Mouse (Mus musculus): Measurements from ENCODE around the gene Nmb. TPM values are rescaled to one million over a fixed set of nuclear protein-coding genes. Genes with fewer than 3 reads are reported as not detected.

The Nmb gene
- total RNA-seq, 2 experiments from 2014 or later = 5.9 to 8.8 TPM

DNA sequence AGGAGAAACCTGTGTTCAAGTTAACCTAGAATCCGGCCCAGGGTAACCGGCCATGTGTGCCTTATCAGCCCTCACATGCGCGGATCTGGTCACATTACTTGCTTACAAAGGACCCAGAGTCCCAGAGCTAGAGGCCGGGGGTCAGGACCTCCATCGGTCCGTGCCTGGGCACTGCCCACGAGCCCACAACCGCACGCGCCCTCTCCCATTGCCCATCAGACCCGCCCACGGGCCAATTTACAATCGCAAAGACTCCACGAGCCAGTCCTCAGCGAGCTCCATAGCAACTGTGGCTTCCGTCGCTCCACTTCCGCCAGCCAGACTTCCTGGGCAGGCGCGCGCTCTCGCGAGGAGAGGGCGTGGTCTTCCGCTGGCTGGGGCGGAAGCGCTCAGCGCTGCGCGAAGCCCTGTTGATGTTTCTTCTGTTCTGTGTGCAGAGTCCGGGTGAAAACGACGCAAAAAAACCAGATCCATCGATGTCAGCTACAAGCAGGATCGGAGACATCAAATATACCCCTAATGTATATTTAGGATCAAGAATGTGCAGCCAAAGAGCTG lies 3.9 kb downstream of the Nmb start, which contains the start of gene Wdr73:
Gene Wdr73 (minus strand): TSS at position 326 of the 558 bp plus-strand sequence.
- intact Hi-C loops (cut with DNase I) = loop anchor here (2.0 to 5.0 kb wide), 3 partner anchors 92 to 251 kb away; partner anchors contain the start of gene Zfp592
- DNase-seq = peak; percentile 88 to 91

DNA sequence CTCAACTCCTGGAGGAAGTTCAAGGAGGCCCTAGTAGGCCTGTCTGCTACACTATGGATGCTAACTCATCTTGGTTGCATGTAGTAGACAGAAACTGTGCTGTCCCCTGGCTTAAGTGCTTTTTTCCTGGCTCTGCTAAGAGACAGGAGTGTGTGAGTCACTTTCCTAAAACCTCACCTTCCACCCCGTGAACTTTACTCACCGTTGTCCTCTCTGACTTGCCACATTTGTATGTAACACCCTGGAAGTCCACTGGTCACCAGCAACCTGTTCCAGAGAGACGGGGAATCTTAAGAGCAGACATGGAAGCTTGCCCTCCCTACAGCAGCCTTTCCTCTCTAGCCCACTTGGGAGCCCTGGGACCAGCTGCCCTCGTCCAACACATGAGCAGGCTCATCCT lies 7.2 kb downstream of the Nmb start:
- DNase-seq = no peak
- intact Hi-C loops (cut with DNase I) = no loop called here

DNA sequence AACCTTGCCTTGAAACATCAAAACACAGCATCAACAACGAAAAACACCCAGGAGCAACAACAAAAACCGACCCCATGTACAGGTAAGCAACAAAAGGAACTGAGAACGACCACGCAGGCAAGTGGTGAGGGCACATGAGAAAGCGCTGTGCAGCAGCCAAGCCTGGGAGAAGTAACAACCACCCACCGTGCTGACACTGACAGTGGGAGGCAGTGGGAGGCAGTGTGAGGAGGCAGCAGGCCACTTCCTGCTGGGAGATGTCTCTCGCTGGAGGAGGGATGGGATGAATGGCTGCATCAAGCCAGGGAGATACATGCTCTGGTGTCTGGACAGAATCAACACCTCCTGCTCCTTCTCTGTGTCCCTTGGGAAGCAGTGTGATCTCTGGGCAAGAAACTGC lies 7.7 kb downstream of the Nmb start:
- no peak for DNase-seq

DNA sequence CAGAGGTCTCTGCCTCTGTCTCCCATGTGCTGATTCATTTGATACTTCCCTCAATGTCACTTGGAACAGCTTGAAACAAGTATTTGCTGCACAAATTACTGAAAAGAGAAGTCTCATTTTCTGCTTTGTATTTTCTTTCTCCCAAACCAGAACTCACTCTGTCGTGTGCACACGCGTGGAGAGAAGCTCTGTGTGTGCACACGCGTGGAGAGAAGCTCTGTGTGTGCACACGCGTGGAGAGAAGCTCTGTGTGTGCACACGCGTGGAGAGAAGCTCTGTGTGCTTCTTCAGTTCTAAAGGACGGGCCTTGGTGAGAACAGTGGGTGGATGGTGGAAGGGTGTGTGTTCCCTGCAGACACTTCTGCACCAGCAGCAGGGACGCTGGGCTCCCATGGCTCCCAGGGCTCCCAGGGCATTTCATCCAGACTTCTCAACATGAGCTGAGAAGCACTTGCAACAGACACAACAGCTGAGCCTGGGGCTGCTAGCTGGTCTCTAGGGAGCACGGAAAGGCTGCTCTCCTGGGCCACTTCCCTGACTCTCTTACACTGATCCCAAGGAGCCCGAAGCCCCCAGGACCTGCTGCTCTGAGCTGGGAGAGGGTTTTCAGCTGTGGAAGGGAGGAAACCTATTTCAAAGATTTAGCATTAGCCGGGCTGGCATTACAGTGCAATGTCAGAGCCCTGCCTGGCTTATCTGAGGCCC lies 9.9 kb downstream of the Nmb start:
- intact Hi-C loops (cut with DNase I) = no loop called here
- DNase-seq = no peak

More for the DNA sequence above, 7.7 kb downstream of the Nmb start:
- intact Hi-C loops (cut with DNase I) = no loop called here

DNA sequence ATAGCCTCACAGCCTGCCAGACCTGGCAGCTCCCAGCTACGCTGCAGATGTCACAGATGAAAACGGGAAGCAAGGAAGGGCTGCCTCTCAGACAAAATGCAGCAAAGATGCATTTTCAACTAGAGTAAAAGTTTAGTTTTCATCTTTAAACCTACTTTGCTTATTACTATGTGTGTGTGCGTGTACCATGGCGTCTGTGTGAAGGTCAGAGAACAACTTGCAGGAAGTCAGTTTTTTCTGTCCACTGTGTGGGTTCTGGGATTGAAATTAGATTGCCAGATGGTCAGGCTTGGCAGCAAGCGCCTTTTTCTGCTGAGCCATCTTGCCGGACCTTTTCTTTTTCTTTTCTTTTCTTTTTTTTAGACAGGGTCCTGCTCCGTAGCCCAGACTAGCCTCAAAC lies 10.7 kb downstream of the Nmb start:
- intact Hi-C loops (cut with DNase I) = no loop called here
- no peak for DNase-seq

DNA sequence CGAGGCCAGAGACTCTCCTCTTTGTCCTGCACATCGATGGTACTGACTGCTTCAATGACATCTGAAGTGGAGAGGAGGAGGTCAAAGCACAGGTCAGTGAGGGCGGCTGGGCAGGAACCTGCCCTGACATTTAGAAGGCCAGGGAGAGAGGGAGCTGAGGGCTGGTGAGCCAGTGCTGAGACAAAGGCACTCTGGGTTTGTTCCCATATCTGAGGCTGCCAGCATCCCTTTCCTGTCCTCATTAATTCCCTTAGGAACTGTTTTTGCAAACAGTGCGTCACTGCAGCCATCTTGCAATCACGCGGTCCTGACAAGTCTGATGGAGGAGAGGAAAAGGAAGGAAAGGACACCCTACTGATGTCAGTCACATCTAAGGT lies 11.1 kb downstream of the Nmb start:
- intact Hi-C loops (cut with DNase I) = no loop called here
- peak in 1 of 2 experiments; percentile 26 for DNase-seq

DNA sequence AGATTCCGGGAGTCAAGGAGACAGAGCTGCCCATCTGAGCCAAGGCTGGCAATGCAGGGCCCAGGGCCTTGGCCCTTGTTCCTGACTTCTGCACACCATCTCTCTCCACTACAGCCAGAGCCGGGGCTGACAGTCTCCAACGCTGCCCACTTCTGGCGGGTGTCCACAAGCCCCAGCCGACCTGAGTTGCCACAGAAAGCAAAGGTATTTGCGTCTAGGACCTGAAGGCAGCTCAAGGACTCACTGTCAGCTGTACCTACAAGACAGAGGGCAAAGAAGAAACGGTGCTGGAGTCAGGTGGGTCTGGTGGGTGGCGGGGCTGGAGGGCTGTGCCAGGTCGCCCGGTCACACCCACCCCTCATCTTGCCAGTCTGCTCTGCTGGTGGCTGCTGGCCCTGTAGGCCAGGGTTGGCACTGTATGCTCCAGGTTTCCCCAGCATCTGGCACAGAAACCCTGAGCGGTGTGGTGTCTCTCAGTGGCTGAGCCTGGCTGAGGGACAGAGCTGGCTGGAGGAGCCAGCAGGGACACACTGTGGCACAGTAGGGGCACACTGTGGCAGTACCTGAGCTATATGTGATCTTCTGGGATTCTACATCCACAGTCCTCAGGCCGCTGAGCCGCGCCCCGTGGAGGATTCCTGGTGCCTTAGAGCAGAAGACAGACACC lies 11.7 kb downstream of the Nmb start:
- intact Hi-C loops (cut with DNase I) = no loop called here
- DNase-seq = no peak

DNA sequence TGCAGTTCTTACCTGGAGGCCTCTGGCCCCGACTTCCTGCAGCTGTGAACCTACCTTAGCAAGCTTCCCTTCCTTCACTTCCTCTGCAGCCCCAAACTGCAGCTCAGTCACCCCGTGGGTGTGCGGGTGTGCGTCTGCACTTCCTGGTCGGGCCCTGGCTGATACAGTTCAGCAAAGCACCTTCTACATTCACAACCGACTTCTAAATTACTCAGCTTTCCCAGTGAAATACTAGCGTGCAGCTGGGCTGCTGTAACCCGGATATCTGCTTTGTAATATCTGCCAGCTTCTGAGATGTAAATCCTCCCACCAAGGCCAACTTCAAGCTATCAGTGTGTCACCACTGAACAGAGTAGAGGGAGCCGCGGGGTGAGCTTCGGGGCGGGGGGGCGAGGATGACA lies 15.0 kb downstream of the Nmb start:
- intact Hi-C loops (cut with DNase I) = no loop called here
- DNase-seq = no peak

DNA sequence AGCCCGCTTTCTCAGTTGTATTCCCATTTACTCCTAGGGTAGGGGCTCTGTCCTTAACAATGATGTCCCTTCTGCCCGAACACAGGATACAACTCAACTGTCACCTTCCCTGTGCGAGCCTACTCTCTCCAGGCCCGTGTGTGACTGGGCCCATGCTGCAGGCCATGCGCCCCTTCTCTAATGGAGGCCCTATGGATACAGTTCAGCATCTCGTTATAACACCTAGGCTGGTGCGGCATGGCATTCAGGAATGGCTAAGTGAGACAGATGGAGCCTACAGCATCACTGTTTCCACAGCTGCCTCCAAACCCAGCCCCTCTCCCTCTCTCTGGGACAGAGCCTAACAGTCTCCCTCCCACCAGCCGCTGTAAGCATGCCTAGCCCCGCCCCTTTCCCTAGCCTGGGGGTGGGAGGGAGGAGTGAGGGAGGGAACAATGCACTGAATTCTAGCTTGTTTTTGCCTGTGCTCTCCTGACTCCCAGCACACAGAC lies 15.8 kb downstream of the Nmb start:
- intact Hi-C loops (cut with DNase I) = no loop called here
- peak; percentile 42 to 51 for DNase-seq

DNA sequence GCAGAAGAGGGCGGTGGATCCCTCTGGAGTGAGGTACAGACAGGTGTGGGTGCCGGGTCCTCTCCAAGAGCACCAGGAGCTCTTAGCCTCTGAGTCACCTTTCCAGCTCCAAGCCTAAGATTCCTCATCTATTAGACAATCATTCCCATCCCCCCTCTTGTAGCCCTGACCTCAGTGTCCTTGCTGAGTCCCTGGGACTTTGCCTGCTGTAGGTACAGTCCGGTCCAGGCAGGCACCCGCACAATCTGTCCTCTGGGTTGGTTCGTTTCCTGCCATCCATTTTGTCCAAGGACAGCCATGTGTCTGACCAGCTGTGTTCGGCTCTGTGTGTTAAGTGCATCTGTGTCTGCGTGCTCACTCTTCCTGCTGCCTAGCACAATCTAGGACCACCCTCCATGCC lies 16.3 kb downstream of the Nmb start:
- intact Hi-C loops (cut with DNase I) = no loop called here

DNA sequence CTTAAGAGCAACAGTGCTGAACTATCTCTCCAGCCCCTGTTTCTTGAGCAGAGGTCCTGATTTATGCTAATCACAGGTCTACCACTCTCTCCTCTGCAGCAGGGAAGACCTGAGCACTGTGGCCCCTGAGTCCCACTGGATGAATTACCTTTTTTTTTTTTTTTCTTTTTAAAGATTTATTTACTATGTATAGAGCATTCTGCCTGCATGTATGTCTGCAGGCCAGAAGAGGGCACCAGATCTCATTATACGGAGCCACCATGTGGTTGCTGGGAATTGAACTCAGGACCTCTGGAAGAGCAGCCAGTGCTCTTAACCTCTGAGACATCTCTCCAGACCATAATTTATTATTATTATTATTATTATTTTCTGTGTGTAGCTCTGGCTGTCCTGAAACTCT lies 19.2 kb downstream of the Nmb start:
- DNase-seq = no peak
- intact Hi-C loops (cut with DNase I) = loop anchor here (2.0 kb wide), 1 partner anchor 269 kb away; no protein-coding TSS in a partner anchor

More for the DNA sequence above, 16.3 kb downstream of the Nmb start:
- no peak for DNase-seq

DNA sequence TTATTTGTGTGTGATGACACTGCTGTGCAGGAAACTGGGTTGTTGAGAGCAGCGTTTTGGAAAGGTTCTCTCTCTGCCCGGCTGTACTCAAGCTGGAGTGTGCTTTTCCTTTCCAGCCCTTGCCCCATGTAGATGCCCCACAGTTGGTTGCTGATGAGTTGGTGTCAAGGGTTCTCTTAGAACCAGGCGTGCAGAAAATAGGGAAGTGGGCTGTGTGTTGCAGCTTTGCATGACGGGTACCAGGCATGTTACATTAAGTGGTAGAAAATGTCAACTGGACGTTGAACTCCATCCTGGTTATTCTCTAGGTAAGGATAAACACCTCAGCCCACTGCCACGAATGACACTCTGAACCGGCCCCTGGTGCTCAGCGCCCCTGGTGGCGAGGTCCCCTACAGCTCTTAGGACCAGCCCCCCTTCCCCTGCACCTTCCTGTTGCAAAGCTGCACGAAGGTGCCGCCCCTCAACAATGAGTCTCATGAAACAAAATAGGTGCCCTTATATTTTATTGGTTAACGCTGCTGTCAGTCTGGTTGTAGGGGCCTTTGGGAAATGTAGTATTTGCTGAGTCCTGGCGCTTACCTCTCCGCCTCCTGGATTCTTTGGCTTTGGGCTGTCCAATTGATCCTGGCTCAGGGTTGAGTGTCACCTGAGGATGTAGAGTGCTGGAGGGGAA lies 21.9 kb downstream of the Nmb start:
- DNase-seq = no peak
- intact Hi-C loops (cut with DNase I) = no loop called here

DNA sequence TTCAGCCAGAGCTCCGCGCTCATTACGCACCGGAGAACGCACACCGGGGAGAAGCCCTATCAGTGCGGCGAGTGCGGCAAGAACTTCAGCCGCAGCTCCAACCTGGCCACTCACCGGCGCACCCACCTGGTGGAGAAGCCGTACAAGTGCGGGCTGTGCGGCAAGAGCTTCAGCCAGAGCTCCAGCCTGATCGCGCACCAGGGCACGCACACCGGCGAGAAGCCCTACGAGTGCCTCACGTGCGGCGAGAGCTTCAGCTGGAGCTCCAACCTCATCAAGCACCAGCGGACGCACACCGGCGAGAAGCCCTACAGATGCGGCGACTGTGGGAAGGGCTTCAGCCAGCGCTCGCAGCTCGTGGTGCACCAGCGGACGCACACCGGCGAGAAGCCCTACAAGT lies 29.1 kb downstream of the Nmb start:
- intact Hi-C loops (cut with DNase I) = no loop called here
- no peak for DNase-seq

DNA sequence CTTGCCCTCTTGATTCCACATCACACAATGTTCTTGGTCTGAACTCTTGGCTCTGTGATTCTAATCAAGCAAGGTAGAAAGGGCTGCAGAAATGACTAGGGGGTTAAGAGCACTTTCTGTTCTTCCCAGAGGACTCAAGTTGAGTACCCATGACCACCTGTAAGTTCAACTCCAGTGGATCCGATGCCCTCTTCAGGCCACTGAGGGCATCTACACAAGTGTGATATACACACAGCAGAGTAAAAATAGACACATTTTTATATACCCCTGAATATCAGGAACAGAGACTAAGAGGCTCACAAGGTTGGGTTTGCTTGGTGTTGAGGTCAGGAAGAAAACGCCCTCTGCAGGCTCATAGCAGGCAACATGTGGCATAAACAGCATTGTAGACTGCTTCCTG lies 31.2 kb downstream of the Nmb start:
- intact Hi-C loops (cut with DNase I) = no loop called here
- DNase-seq = no peak

DNA sequence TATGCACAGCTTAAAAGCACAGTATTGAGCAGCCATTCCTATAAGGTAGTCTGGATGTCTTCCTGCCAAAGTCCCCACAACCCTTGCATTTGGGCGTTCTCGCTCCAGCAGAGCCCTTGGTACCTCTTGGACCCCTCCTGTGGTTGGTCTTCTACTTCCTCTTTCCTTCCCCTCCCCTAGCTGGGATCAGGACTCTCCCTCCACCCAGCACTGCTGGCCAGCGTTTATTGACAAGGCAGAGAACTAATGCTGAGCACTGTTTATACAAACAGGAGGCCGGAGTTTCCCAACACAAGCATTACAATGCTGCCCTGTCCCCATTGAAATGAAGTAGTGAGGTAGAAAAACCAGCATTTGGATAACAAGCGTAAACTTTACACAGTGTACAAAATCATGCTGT lies 31.8 kb downstream of the Nmb start:
- no peak for DNase-seq
- intact Hi-C loops (cut with DNase I) = no loop called here

DNA sequence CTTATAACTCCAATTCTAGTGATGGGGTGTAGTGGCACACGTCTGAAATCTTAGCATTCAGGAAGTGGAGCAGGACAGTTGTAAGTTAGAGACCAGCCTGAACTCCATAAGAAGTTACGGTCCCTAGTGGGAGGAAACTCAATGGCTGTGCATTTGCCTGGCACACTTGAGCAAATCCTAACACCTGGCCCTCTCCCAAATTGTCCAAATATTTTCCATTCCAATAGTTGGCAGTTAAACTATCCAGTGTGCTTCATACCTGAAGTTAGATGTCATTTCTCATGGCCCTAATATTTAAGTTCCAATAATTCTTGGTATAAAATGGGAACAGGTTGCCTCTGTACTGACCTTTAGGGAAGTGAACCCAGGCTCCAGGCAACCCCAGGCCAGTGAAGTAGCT lies 36.2 kb downstream of the Nmb start:
- intact Hi-C loops (cut with DNase I) = no loop called here
- DNase-seq = no peak

DNA sequence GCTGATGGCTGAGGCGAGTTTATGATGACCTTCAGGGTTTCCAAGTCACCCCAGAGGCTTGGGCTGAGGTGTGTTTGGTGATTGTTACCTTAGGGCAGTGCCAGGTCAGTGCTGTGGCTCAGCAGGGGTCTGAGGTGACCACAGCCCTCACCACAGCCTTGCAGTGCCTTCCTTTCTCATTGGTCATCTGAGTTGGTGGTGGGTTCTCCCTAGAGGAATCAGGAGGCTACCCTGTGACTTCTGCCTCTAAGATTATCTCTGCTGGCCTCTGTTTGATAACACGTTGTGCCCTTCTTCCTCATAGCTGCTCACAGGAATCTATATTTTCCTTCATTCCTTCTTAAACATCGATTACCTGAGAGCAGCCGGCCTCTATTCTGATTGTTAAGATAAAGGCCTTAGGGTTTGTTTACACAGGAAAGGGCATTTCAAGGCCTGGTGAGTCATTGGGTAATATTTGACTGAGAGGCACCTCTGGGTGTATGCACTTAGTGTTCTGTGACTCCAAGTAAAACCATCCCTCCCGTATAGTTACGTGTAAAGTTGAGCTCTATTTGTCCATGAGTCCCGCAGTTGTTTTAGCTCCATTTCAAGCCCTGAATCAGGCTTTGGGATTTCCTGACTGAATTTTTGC lies 38.2 kb downstream of the Nmb start:
- DNase-seq = no peak
- intact Hi-C loops (cut with DNase I) = no loop called here

DNA sequence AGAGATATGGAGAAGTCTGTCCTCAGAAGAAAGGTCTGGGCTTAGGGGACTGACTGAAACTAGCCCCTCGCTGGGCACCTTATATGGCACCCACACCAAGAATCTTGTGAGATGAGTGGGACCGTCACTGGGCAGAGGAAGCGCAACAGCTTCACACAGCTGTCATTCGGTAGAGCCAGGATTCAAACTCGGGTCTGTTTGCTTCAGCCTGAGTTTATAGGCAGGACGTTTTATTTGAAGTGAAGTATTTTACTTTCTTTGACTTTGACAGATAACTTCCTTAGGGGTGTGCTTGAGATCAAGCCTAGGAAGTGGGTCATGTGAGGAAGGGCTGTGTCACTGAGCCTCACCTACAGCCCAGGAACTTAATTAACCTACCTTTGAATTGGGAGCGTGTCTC lies 39.4 kb downstream of the Nmb start:
- DNase-seq = no peak
- intact Hi-C loops (cut with DNase I) = no loop called here

DNA sequence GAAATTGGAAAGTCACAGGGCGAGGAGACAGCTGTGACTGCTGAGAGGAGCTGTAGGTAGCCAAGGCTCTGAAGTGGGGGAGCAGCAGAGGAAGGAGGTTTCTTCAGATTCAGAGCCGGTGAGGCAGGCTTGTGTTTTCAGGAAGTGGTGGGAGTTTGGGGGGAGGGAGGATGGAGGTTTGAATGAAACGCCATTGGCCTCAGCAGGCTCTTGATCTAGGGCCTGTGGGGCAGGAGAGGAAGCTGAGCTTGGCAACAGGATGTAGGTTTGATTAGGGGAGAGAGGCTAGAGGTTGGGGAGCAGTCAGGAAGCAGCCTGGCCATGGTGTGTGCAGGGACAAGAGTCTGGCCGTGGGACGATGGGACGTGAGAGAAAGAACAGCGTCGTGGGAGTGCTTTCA lies 40.0 kb downstream of the Nmb start:
- no peak for DNase-seq
- intact Hi-C loops (cut with DNase I) = loop anchor here (5.0 kb wide), 1 partner anchor 477 kb away; no protein-coding TSS in a partner anchor

DNA sequence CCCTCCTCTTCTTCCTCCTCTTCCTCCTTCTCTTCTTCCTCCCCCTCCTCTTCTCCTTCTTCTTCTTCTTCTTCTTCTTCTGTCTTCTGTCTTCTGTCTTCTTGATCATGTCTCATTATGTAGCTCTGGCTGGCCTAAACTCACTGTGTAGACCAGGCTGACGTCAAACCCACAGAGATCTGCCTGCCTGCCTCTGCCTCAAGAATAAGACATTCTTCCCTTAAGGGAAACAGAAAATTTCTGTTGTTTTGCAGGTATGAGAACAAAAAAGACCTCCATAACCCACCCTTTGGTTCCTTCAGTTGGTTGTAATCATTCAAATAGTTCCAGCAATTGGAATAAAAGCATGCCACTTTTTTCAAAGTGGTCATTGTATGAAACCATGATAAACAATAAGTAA lies 40.7 kb downstream of the Nmb start:
- no peak for DNase-seq
- intact Hi-C loops (cut with DNase I) = loop anchor here (5.0 kb wide), 1 partner anchor 478 kb away; no protein-coding TSS in a partner anchor

DNA sequence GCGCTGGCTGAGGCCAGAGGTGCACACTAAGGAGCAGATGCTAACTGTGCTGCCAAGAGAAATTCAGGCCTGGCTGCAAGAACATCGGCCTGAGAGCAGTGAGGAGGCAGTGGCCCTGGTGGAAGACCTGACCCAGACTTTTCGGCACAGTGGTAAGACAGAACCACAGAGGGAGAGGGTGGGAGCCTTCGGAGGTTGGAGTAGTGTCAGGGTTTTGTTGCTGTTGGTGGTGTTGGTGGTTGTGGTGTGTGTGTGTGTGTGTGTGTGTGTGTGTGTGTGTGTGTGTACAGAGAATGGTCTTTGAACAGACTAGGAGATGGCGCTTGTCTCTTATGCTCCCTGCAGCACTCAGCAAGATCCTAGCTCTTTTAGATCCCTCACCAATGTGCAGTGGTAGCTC lies 41.4 kb downstream of the Nmb start:
- intact Hi-C loops (cut with DNase I) = loop anchor here (5.0 kb wide), 1 partner anchor 479 kb away; no protein-coding TSS in a partner anchor
- no peak for DNase-seq
